Mouse (Mus musculus): ENCODE results near the gene Nrde2. TPM values are rescaled to one million over a fixed set of nuclear protein-coding genes. Genes with fewer than 3 reads are reported as not detected.

Gene Nrde2
- 15.8 and 17.3 TPM in 2 replicates for polyA plus RNA-seq (2012; rRNA removed)

DNA sequence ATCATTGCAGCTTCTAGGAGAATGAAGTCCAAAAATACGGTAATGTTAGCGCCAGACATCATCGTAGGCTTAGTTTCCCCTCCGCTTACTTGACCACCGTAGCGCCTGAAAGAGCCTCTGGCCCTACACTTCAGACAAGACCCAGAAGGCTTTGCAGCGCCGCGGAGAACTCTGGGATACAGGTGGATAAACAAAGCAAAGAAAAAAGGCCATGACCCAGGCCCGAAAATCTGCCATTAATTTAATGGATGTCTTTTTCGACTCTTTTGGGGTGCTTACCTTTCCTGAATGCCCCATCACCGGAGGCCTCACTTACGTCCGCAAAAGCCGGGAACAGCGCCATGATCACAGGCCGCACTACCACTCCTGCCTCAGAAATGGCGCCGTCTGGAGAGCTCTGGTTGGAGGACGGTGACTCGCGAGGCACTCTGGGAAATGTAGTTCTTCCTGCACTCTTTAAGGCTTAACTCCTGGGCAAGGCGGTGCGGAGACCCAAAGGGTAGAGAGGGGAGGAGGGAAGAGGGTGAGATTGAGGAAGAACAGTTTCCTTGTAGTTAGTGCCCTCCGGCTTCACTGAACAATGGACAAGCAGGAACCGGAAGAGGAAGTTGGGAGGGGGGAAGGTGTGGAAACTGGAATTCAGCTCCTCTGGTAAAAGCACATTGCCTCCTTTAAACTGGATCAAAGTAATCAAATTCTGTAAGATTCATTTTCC is at the start of gene Nrde2:
Gene Nrde2 (minus strand): TSS at position 393 of the 715 bp plus-strand sequence.

DNA sequence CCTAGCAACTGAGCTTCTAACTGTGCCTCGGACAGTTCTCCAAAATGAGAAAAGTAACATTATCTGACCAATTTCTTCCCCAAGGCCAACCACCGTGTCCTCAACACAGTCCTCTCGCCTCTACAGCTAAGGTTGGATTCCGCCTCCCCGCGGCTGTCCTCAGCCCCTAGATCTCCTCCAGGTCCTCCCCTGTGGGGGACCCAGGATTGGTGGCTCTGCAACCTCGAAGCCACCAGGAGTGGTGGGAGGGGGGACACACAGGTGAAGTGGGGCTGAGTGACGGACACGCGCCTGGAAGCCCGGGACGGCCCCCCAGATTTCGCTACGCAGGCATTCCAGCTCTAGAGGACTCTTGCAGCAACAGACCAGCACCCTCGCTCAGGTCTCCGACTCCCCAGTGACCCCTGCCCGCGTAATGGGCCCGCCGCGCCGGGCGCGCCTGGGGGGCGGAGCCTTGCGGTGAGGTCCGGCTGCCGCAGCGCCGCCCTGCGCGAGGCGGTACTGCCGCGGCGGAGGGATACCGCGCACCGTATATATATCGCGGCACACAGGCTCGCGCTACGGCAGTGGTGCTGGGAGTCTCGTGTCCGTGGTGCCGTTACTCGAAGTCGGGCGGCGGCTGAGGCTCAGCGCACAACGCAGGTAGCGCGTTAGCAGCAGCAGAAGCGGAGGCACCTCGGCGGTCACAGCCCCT is 39.7 kb upstream of the Nrde2 start, which contains the start of gene Calm1:
Gene Calm1 (plus strand): TSS at position 469 of the 694 bp plus-strand sequence.

DNA sequence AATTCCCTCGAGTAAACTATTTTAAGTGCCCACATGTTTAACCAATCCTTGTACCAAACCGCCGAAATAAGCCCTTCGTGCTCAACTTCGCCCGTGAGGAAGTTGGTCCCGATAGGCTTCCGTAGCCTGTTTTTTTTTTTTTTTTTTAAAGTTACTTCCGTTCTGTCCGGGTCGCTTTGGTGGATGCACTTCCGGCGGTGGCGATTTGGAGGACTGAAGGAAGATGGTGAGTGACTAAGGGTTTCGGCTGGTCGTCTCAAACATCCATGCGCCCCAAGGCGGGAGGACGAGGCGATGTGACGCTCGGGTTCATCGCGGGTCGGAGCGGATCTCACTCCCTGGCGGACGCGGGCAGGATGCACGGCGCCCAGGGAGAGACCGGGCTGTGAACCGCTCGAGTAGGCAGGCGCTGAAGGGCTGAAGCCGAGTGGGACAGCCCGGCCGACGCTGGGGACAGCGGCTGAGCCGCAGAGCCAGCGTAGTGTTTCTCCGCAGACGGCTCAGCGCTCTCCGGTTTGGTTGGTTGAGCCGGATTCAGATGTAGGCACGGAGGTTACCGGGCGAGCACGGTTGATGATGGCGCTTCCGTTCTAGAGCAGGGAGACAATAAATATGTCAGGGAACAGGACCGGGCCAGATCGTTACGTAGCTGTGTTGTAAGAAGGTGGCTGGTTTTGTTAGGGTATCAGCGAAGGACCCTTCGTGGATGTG is 49.3 kb downstream of the Nrde2 start, which contains the start of gene Psmc1:
Gene Psmc1 (plus strand): TSS at position 169 of the 711 bp plus-strand sequence.

Other genes with a start within 250 kb of the Nrde2 start
- gene Kcnk13, start 195.2 kb downstream of the Nrde2 start, polyA plus RNA-seq (2012; rRNA removed) = 0.44 and 0.59 TPM in 2 replicates
- gene Psmc1, start 49.5 kb downstream of the Nrde2 start, polyA plus RNA-seq (2012; rRNA removed) = 143 and 145 TPM in 2 replicates
- gene Calm1, start 39.8 kb upstream of the Nrde2 start, polyA plus RNA-seq (2012; rRNA removed) = 442 and 496 TPM in 2 replicates